20 mouse cellular contexts compared by ENCODE assay signal in the genomic region with DNA sequence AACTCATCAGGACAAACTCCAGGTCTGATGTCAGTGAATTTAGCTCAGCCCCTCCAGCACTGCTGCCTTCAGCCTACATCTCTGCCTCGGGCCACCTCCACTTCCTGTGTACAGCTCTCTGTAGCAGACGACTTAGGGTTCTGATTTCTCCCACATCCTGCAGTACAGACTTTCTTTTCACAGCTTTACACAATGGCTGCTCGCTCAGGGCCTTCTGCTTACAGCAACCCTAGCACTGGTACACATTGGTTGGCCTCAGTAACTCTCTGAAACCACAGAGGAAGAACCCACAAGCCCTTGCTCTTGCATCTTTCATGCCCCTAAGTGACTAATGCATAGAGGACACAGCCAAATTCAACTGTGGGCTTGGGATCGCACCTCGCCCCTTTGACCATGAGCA. TPM values are rescaled to one million over a fixed set of nuclear protein-coding genes. Genes with fewer than 3 reads are reported as not detected.
DNase-seq lines count a peak whose midpoint lies in the region; TF ChIP-seq lines count a peak whose summit lies in the region.
"Had no signal": no experiment of that assay in that cellular context is flagged by ENCODE, and none has a peak within 500 bp of the region (broad histone marks: within the 10 kb centered on the region; RNA-seq: fewer than 3 reads in every experiment).

No protein-coding gene starts in this region.

- WGBS in spleen, adult 2 months: 35% methylated on average over 5 of the region's 5 CpGs

- no peak for TF ChIP-seq CTCF in spleen, adult 2 months (IDR thresholded peaks at IDR 0.05; ENCODE audit: extremely low read depth, insufficient read depth, insufficient read length, insufficient replicate concordance)

- no peak for TF ChIP-seq POLR2A in spleen, adult 2 months (IDR thresholded peaks at IDR 0.05; ENCODE audit: low read depth, low read length)

- H3K4me1 ChIP-seq in spleen, adult 2 months (ENCODE audit: control insufficient read depth, insufficient read depth, insufficient read length): peaks cover 2% of the 10 kb centered on the region; the same call in 1 of the 2 replicates
- H3K4me1 ChIP-seq: hindbrain, embryonic 13.5 days; limb, embryonic 12.5 days; midbrain, embryonic 13.5 days had no signal

- H3K27me3 ChIP-seq in spleen, adult 2 months (ENCODE audit: control insufficient read depth, insufficient read depth, low read length): no peaks in the 10 kb centered on the region
- H3K27me3 ChIP-seq: hindbrain, embryonic 13.5 days; limb, embryonic 12.5 days; midbrain, embryonic 13.5 days had no signal

- peak overlapping the region; percentile 54 for H3K27ac ChIP-seq in spleen, adult 2 months (ENCODE audit: insufficient read depth, low read length)
- H3K27ac ChIP-seq: hindbrain, embryonic 13.5 days; limb, embryonic 12.5 days; liver, embryonic 14.5 days; midbrain, embryonic 13.5 days had no signal

- intact Hi-C loops in left cerebral cortex, postnatal 36 days (cut with DNase I): no loop called here

- peak; percentile 3 for DNase-seq in spleen, adult 12 weeks (ENCODE audit: low spot score)
- DNase-seq in spleen, postnatal 14 days (ENCODE audit: low spot score in 2 of 2): no peak
- peak; percentile 78 for DNase-seq in T-cell, adult 2 months (ENCODE audit: low spot score)
- DNase-seq in spleen, adult 2 months (ENCODE audit: low read depth in 1 of 2, low spot score in 2 of 2): peak; percentile 20 to 35
- DNase-seq in thymus, postnatal 4 days: peak; percentile 47
- DNase-seq in layer of hippocampus, postnatal 10 days (ENCODE audit: low spot score in 2 of 2): no peak
- no peak for DNase-seq in heart, adult 9 months (ENCODE audit: low spot score in 2 of 2)
- no peak for DNase-seq in left cerebral cortex, postnatal 36 days (ENCODE audit: low spot score in 2 of 2)
- DNase-seq: adrenal gland, adult 2 months; cerebellum, adult 9-10 months; embryo, embryonic 11 days; heart, postnatal 10 days; kidney, adult 11 months; kidney, postnatal 10 days; layer of hippocampus, adult 9-11 months had no signal

- no peaks in the 10 kb centered on the region for H3K36me3 ChIP-seq in spleen, adult 2 months (ENCODE audit: control insufficient read depth, insufficient read depth, low read length)
- H3K36me3 ChIP-seq: hindbrain, embryonic 13.5 days; limb, embryonic 12.5 days; midbrain, embryonic 13.5 days had no signal

- H3K4me3 ChIP-seq in spleen, adult 2 months (ENCODE audit: extremely low read depth, insufficient read depth, insufficient read length): no peak overlapping the region
- H3K4me3 ChIP-seq: hindbrain, embryonic 13.5 days; limb, embryonic 12.5 days; midbrain, embryonic 13.5 days had no signal

RNA-seq across cellular contexts. Expression of a gene that starts 29.5 kb away (rescaled TPM):
- polyA plus RNA-seq in spleen, adult 2 months (2012; rRNA removed): 1.1 and 1.2 TPM in 2 replicates
- total RNA-seq in layer of hippocampus, postnatal 10 days (2021): 1 to 10 TPM; 1.8 to 1.9 TPM
- under 1 TPM; 0.57 to 0.74 TPM for total RNA-seq in left cerebral cortex, postnatal 36 days (2021)
- total RNA-seq: gastrocnemius, adult 18-20 months had no signal

RNA-seq across cellular contexts. Expression of a gene that starts 37.5 kb away (rescaled TPM):
- polyA plus RNA-seq in spleen, adult 2 months (2012; rRNA removed): 122 and 144 TPM in 2 replicates
- 10 to 100 TPM; 64.6 to 66.4 TPM for total RNA-seq in layer of hippocampus, postnatal 10 days (2021)
- 10 to 100 TPM; 62.2 to 64.8 TPM for total RNA-seq in left cerebral cortex, postnatal 36 days (2021)

Comparison
In these comparisons a context has a peak if more than half of its experiments do, and no peak if none do; other contexts are left out.
1. DNase-seq: peak in spleen, adult 12 weeks (single experiment), T-cell, adult 2 months (single experiment), spleen, adult 2 months (2 of 2) and thymus, postnatal 4 days (single experiment); none in spleen, postnatal 14 days (0 of 2), layer of hippocampus, postnatal 10 days (0 of 2), heart, adult 9 months (0 of 2) and left cerebral cortex, postnatal 36 days (0 of 2).